Mouse (Mus musculus) lung, adult 2 months (tissue): ENCODE measurements at regions not wholly inside any gene's neighbourhood (a gene's known extent, or its start where the extent isn't known, plus 50 kb on each side); places are given as distances from the start of the nearest gene placed in this dataset.

Experiments used
- DNase-seq: peaks from one replicate; pipeline ENCODE4 v3.0.0; 2022
- H3K4me1 ChIP-seq: fragments of 200-500 bp; 2 replicates; pipeline ENCODE4 v1.6.1; 2011; ENCODE audit warnings: low read length; ENCODE audit not compliant: control insufficient read depth, insufficient read depth
- H3K4me3 ChIP-seq: fragments of 200-500 bp; replicated peaks from 2 replicates; pipeline ENCODE3; 2011; ENCODE audit warnings: low read depth, mild to moderate bottlenecking, control low read depth, low read length; ENCODE audit errors: extremely low read depth
- CTCF ChIP-seq: fragments of 200-500 bp; IDR thresholded peaks from 2 replicates; pipeline ENCODE4 v1.5.1; 2011; ENCODE audit warnings: mild to moderate bottlenecking, low read length, control low read depth; ENCODE audit not compliant: insufficient read depth
- POLR2A ChIP-seq: fragments of 200-500 bp; IDR thresholded peaks from 2 replicates; pipeline ENCODE4 v1.6.1; 2011; ENCODE audit warnings: low read depth, mild to moderate bottlenecking, control low read depth, low read length, borderline replicate concordance; ENCODE audit errors: extremely low read depth
- WGBS: fragments of 180-500 bp; shearing (Covaris S2); methylation state at CpG from one replicate; pipeline ENCODE4 v1.1.7; 2018; 5-methylcytosine and 5-hydroxymethylcytosine counted together

DNA sequence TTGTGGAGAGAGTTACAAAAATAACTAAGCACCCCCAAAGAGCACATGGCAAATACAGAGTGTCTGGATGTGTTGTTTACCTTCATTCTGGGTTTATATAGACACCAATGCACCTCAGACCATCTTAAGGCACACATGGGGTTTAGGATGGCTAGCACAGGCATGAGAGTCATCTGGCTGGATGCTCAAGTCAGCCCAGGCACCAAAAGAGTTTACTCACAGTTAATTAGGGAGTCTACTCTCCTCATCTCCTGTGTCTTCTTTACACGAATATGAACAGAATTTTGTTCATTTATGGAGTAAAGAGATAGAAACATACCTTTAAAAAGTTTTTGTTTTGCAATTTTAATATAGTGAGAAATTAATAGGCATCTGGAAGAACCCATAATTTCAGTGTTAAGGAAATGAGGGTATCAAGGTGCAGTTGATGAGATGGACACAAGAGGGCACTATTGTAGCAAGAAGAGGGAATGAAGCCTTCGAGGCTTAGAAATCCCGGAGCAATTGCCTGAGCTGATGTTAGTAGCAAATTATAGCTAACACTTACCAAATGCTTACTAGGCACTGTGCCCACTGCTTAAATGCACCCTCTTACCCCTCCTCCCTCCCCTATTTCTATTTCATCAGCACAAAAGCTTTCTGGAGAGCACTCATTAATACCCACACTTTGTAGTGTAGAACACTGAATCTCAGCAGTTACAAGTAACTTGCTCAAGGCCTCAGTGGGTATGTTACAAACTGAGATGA lies 174.6 kb downstream of the Eepd1 start:
- TF ChIP-seq CTCF (0 out of 2 replicates have a peak, but pooled peaks have one; percentile 15), POLR2A (no peak)
- WGBS: 2% methylated on average over 3 of the region's 3 CpGs
- peak; percentile 11 for DNase-seq
- Histone ChIP-seq H3K4me1 (no peaks in the 10 kb centered on the region), H3K4me3 (no peak overlapping the region)

DNA sequence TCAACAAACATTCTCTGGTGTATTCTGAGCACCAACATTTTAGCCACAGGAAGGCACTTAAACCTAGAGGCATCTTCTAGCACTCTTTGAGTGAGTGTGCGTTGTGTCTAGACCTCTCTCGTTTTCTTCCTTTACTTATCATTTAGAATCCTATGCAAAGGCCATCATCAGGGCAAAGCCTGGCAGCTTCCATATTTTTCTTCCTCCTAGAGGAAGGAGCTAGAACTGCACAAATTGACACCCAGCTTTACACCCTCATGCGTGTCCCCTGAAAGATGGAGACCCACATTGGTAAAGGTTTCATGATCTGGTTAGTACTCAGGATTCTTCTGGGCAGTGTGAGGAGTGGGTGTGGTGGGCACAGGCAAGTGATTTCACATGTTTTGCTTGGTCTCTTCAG lies 175.2 kb downstream of the Eepd1 start:
- TF ChIP-seq CTCF (no peak), POLR2A (no peak)
- no peak for DNase-seq
- 76% methylated on average over 3 of the region's 3 CpGs for WGBS

DNA sequence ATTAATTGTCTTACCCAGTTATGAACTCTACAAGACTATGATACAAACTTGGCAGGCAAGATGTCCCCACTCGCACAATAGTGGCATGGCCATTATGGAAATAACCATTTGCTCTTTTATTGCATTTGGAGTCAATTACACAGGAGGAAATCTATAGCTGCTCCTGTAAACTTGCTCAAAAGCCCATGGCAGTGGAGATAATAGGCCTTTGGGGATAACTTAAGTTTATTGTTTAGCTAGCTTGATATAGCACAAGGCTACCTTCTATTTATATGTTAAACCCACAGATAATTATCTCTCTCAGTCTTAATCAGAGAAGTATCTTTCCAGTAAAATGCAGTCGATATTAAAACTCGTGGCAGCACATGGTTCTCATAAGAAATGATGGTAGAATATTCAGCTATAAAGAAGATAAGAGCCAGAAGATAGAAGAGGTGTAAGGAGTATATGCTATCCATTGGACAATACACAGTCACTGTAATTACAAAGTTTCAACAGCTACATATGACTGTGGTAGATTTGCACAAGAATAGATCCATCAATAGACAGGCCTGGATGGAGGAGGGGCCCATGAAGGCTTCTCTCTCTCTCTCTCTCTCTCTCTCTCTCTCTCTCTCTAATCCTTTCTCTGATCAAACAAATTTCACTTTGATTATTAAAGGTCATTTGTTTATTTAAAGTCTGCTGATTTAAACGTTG lies 202.4 kb downstream of the Eepd1 start:
- Histone ChIP-seq H3K4me3 (no peak overlapping the region), H3K4me1 (no peaks in the 10 kb centered on the region)
- DNase-seq: no peak
- 72% methylated on average over 4 of the region's 4 CpGs for WGBS
- TF ChIP-seq CTCF (no peak), POLR2A (no peak)

More for the DNA sequence above, 175.2 kb downstream of the Eepd1 start:
- Histone ChIP-seq H3K4me3 (no peak overlapping the region), H3K4me1 (no peaks in the 10 kb centered on the region)

DNA sequence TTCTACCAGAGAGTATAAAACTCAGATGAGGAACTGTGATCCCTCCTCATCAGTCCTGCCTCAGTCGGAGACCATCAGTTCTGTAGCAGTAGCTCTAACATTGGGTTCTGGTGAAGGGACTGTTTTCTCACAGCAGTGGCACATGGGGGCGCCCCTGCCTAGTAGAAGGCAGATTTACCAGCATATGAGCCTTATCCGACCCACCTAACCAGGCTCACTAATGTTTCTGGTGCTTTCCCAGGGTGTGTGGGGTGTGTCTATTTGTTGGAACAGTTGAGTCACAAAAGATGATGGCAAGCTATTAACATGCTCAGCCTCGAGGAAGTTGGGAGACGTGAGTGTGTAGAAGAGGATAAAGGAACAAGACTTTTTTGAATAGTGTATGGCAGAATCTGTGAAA lies 212.3 kb downstream of the Eepd1 start:
- TF ChIP-seq POLR2A (no peak), CTCF (peak; percentile 37)
- Histone ChIP-seq H3K4me3 (no peak overlapping the region), H3K4me1 (no peaks in the 10 kb centered on the region)
- 42% methylated on average over 5 of the region's 5 CpGs for WGBS
- peak; percentile 4 for DNase-seq

DNA sequence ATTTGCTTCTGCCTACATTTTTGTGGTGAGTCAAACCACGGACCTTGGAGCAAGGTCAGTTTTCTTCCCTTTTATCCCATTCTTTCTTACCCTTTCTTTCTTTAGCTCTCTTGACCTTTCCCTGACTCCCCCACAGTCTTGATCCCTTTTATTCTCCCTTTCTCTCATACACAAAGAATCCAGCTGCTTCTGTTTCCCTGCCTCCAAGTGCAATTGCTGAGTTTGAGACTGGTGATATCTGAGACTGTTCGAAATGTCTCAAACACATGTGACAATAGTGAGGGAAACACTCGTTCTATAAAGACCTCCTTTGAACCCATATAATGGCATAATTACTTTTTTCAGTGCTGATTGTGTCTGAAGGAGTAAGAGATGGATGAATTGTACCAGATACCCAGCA lies 213.7 kb downstream of the Eepd1 start:
- no peak for DNase-seq
- no peaks in the 10 kb centered on the region for H3K4me1 ChIP-seq
- 47% methylated on average over 3 of the region's 3 CpGs for WGBS
- TF ChIP-seq CTCF: no peak
- TF ChIP-seq POLR2A: no peak
- no peak overlapping the region for H3K4me3 ChIP-seq

DNA sequence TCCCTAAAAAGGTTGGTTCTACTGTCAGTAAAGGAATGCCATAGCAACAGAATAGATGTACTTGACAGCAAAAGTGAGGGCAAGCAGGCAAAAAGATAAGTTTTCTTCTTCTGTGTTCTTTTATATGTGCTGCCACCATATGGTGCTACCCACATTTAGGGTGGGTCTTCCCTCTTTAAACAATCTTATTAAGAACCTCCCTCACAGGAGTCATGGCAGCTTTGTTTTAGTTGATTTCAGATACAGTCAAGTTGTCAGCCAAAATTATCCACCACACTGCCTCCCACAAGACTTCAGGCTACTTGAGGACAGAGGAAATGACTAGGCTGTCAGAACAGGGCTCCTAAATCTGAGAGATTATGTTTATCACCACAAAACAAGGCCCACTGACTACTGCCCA lies 232.3 kb downstream of the Eepd1 start:
- TF ChIP-seq CTCF (no peak), POLR2A (no peak)
- DNase-seq: no peak
- Histone ChIP-seq H3K4me3 (no peak overlapping the region), H3K4me1 (no peaks in the 10 kb centered on the region)

DNA sequence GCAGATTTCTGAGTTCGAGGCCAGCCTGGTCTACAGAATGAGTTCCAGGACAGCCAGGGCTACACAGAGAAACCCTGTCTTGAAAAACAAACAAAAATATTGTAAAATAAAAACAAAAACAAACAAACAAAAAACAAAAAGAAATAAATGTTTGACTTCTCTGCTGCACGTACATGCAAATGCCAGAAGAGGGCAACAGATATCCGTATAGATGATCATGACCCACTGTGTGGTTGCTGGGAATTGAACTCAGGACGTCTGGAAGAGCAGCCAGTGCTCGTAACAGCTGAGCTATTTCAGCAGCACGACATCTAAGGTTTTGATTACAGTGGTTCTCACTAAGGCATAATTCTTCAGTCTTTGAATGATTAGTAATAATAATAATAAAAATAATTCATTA lies 262.8 kb downstream of the Eepd1 start:
- DNase-seq: no peak
- no peaks in the 10 kb centered on the region for H3K4me1 ChIP-seq
- H3K4me3 ChIP-seq: no peak overlapping the region
- WGBS: 53% methylated on average over 6 of the region's 6 CpGs
- TF ChIP-seq CTCF (no peak), POLR2A (no peak)

DNA sequence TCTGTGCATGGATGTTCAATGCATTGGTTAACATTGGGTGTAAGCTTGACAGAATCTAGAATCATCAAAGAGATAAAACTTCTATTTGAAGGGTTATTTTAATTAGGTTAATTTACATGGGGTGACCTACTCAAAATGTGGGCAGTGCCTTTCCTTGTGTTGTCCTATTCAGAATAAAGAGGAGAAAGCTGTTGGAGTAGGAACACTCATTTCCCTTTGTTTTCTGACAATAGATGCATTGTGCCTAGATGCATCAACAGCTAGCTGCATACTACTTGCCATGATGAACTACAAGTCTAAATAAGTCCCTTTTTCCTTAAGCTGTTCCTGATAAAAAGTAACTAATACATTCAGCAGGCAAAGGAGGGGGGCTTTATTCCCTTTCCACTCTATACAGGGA lies 269.8 kb downstream of the Eepd1 start:
- H3K4me3 ChIP-seq: no peak overlapping the region
- TF ChIP-seq POLR2A (no peak), CTCF (no peak)
- no peak for DNase-seq
- no peaks in the 10 kb centered on the region for H3K4me1 ChIP-seq

DNA sequence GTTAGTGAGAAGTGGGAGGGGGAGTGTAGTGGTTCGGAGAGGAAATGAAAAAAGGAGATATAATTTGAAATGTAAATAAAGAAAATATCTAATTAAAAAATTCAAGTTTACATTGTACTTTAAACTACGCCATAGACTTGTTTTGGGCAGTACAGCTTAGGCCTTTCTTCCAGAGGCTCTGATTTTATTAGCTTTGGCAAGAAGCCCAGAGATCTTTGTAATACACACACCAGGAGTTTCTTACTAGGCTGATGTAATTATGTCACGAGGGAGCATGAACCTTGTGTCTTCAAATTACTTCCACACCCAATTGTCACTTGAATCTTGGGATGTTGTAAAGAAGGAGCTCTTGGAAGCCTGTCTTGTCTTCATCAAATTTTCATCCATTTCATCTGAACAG lies 292.6 kb downstream of the Eepd1 start:
- H3K4me3 ChIP-seq: no peak overlapping the region
- H3K4me1 ChIP-seq: no peaks in the 10 kb centered on the region
- WGBS: 51% methylated on average over 3 of the region's 3 CpGs
- no peak for DNase-seq
- TF ChIP-seq POLR2A: no peak
- TF ChIP-seq CTCF: no peak

DNA sequence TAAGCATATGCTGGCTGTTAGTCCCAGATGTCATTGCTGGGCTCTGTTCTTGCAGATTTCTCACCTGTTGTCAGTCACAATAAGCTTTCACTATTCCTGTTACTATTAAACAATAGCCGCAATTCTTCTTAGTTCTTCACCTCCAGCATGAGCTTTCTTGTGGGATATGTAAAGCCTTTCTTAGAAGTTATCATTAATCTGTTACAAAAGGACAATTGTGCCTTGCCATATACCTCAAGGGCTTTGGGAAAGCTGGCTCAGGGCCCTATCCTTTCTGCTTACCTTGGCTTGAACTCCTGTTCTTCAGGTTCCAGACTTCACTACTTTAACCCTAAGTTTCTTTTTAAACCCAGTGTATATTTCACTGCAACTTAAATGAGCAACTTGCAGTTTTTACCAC lies 301.3 kb downstream of the Eepd1 start:
- TF ChIP-seq CTCF: no peak
- TF ChIP-seq POLR2A: no peak
- H3K4me1 ChIP-seq: no peaks in the 10 kb centered on the region
- WGBS: 88% methylated on average over 1 of the region's 1 CpGs
- no peak for DNase-seq
- H3K4me3 ChIP-seq: no peak overlapping the region
